Mouse (Mus musculus): ENCODE data around the gene Polr3gl. TPM values are rescaled to one million over a fixed set of nuclear protein-coding genes. Genes with fewer than 3 reads are reported as not detected.

Polr3gl gene
- polyA plus RNA-seq, 1 experiment from 2014 or later = 28.4 TPM

DNA sequence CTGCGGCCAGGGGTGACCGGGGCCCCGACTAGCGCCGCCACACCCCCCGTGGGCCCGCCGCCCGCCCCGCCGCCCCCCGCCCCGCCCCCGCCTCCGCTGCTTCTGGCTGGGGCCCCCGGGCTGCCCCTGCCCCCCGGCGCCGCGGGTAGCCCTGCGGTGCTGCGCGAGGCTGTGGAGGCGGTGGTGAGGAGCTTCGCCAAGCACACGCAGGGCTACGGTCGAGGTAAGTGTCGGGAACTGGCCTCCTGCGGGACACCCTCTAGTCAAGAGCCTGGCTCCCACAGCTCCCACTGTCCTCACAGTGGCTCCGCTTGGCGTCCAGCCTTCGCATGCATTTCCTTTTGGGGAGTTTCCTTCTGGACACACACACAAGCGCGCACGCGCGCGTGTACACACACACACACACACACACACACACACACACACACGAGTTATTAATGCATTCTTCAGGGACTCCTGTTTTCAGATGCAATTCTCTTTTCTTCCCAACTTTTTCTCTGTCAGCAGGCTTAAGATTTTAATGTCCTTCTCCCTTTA lies 7.3 kb upstream of the Polr3gl start:
- H3K9me3 ChIP-seq (ENCODE audit: control insufficient read depth, low read length) = no peaks in the 10 kb centered on the region
- H3K27ac ChIP-seq (ENCODE audit: low read depth, low read length) = peak overlapping the region; percentile 78
- H3K9ac ChIP-seq (ENCODE audit: low read length) = peak overlapping the region; percentile 77
- peak overlapping the region; percentile 69 for H3K4me2 ChIP-seq (ENCODE audit: low read depth, low read length, severe bottlenecking)
- peak overlapping the region; percentile 88 for H3K4me3 ChIP-seq (ENCODE audit: low read depth, low read length)
- DNase-seq (ENCODE audit: low spot score) = peak; percentile 80
- H3K27me3 ChIP-seq (ENCODE audit: control insufficient read depth, insufficient read depth, low read length) = peaks cover 10% of the 10 kb centered on the region
- WGBS = under 1% methylated on average over 26 of the region's 40 CpGs
- no peaks in the 10 kb centered on the region for H3K36me3 ChIP-seq (ENCODE audit: control insufficient read depth, insufficient read depth, low read length)
- ATAC-seq (replicated peaks; ENCODE audit: low FRiP score) = peak; percentile 71
- peaks cover 21% of the 10 kb centered on the region for H3K4me1 ChIP-seq (replicated peaks; ENCODE audit: control insufficient read depth, insufficient read depth, low read length)

DNA sequence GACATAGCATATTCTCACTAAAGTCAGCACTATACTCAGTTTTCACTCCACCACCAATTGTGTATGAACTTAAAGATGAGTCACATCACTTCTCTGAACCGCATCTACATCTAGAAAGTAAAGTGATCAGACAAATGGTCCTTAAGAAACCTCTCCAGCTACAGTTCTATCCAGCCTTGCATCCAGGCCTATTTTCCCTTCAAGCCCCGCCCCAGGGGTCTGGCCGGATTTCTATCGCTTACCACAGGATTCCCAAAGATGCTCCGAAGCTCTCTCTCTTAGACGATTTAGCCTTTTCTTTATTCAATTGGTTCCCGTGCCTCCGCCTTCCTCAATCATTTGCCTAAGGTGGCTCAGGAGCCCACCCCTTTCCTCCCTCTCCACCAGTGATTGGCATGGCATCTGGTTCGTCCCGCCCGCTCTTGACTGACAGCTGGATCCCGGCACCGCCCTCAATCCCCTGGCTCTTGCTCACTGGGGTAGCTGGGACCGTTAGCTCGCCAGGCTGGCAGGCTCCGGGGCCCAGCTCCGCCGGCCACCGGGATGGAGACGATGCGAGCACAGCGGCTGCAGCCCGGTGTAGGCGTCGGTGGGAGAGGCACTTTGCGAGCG lies 6.8 kb upstream of the Polr3gl start, which contains the start of gene Lix1l:
Gene Lix1l, plus strand, starts transcription at position 511 of the 612 bp plus-strand sequence.
- ATAC-seq (replicated peaks; ENCODE audit: low FRiP score) = peak; percentile 93
- peak within 1 kb of the TSS; percentile 88 for H3K4me3 ChIP-seq (ENCODE audit: low read depth, low read length)
- peak within 1 kb of the TSS; percentile 69 for H3K4me2 ChIP-seq (ENCODE audit: low read depth, low read length, severe bottlenecking)
- DNase-seq (ENCODE audit: low spot score) = peak; percentile 97
- H3K4me1 ChIP-seq (replicated peaks; ENCODE audit: control insufficient read depth, insufficient read depth, low read length) = peaks cover 26% of the 10 kb centered on the region
- H3K27ac ChIP-seq (ENCODE audit: low read depth, low read length) = peak within 1 kb of the TSS; percentile 78
- peaks cover 16% of the 10 kb centered on the region for H3K27me3 ChIP-seq (ENCODE audit: control insufficient read depth, insufficient read depth, low read length)
- peak within 1 kb of the TSS; percentile 77 for H3K9ac ChIP-seq (ENCODE audit: low read length)
- no peaks in the 10 kb centered on the region for H3K9me3 ChIP-seq (ENCODE audit: control insufficient read depth, low read length)
- WGBS = 2% methylated on average over 27 of the region's 27 CpGs
- no peaks in the 10 kb centered on the region for H3K36me3 ChIP-seq (ENCODE audit: control insufficient read depth, insufficient read depth, low read length)

DNA sequence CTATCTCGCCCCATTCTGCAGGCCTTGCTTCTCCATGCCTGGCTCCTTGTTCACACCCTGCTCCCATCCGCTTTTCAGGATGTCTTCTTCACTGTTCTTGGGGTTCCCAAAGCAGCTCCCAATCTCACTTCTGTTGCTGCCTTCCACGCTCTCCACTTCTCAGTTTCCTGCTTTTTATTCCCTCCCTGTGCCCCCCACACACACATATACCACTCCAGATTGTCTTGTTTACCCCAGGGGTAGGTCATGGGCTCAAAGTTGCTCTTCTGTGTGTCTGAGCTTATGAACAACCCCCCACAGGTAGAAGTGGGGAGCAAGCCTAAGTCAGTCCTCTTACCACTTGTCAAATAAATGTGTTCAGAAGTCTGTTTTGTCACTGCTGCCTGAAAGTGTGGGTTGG lies 5.4 kb upstream of the Polr3gl start:
- Histone ChIP-seq H3K27ac (ENCODE audit: low read depth, low read length) (no peak overlapping the region), H3K36me3 (ENCODE audit: control insufficient read depth, insufficient read depth, low read length) (no peaks in the 10 kb centered on the region), H3K4me1 (replicated peaks; ENCODE audit: control insufficient read depth, insufficient read depth, low read length) (peaks cover 29% of the 10 kb centered on the region), H3K9ac (ENCODE audit: low read length) (no peak overlapping the region), H3K27me3 (ENCODE audit: control insufficient read depth, insufficient read depth, low read length) (peaks cover 21% of the 10 kb centered on the region), H3K4me3 (ENCODE audit: low read depth, low read length) (no peak overlapping the region), H3K9me3 (ENCODE audit: control insufficient read depth, low read length) (no peaks in the 10 kb centered on the region), H3K4me2 (ENCODE audit: low read depth, low read length, severe bottlenecking) (no peak overlapping the region)
- DNase-seq (ENCODE audit: low spot score) (no peak), ATAC-seq (replicated peaks; ENCODE audit: low FRiP score) (no peak)
- 49% methylated on average over 3 of the region's 3 CpGs for WGBS

DNA sequence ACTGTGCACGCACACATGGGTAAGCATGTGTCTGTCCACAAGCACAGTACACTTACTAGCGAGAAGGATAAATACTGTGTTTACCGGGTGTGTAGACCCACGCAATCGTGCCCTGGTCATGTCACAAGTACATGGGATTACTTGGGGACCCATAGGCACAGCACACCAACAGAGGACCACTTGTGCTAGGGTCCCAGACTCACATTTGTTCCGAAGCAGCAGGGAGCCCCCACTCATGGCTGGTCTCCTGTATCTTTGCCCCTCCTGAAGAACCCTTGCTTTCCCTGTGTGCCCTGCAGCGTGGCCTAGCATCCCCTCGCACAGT lies 5.0 kb upstream of the Polr3gl start:
- peaks cover 21% of the 10 kb centered on the region for H3K27me3 ChIP-seq (ENCODE audit: control insufficient read depth, insufficient read depth, low read length)
- peaks cover 29% of the 10 kb centered on the region for H3K4me1 ChIP-seq (replicated peaks; ENCODE audit: control insufficient read depth, insufficient read depth, low read length)
- H3K9me3 ChIP-seq (ENCODE audit: control insufficient read depth, low read length) = no peaks in the 10 kb centered on the region
- H3K9ac ChIP-seq (ENCODE audit: low read length) = no peak overlapping the region; the same call in 1 of the 2 replicates
- no peak for ATAC-seq (replicated peaks; ENCODE audit: low FRiP score)
- peak overlapping the region; percentile 35; the same call in 1 of the 2 replicates for H3K4me3 ChIP-seq (ENCODE audit: low read depth, low read length)
- 44% methylated on average over 8 of the region's 8 CpGs for WGBS
- no peak overlapping the region for H3K27ac ChIP-seq (ENCODE audit: low read depth, low read length)
- no peaks in the 10 kb centered on the region for H3K36me3 ChIP-seq (ENCODE audit: control insufficient read depth, insufficient read depth, low read length)
- no peak for DNase-seq (ENCODE audit: low spot score)
- H3K4me2 ChIP-seq (ENCODE audit: low read depth, low read length, severe bottlenecking) = peak overlapping the region; percentile 91

DNA sequence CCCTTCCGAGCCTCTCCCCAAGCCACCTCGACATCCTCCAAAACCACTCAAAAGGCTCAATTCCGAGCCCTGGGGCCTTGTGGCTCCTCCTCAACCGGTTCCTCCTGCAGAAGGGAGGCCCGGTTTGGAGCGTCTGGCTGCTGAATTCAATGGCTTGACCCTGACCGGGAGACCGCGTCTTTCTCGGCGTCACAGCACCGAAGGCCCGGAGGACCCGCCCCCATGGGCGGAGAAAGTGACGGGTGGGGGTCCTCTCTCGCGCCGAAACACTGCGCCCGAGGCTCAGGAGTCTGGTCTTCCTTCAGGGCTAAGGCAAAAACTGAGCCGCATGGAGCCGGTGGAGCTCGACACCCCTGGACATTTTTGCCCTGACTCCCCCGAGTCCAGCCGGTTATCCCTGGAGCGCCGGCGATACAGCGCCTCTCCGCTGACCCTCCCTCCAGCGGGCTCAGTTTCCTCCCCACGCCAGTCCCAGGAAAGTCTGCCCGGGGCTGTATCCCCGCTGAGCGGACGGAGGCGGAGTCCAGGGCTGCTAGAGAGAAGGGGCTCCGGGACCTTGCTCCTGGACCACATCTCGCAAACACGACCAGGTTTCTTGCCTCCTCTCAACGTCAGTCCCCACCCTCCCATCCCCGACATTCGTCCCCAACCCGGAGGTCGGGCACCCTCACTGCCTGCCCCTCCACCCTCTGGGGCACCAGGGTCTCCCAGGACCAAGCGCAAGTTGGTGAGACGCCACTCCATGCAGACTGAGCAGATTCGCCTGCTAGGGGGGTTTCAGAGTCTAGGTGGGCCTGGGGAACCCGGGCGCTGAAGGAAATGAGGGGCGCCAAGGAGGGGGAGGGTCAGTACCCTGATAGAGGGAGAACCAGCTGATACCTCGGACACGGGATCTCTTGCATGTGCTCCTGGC lies 4.4 kb upstream of the Polr3gl start:
- ATAC-seq (replicated peaks; ENCODE audit: low FRiP score) (peak; percentile 28), DNase-seq (ENCODE audit: low spot score) (peak; percentile 85)
- Histone ChIP-seq H3K9ac (ENCODE audit: low read length) (peak overlapping the region; percentile 67), H3K4me2 (ENCODE audit: low read depth, low read length, severe bottlenecking) (peak overlapping the region; percentile 91), H3K4me3 (ENCODE audit: low read depth, low read length) (peak overlapping the region; percentile 35), H3K27me3 (ENCODE audit: control insufficient read depth, insufficient read depth, low read length) (peaks cover 21% of the 10 kb centered on the region), H3K36me3 (ENCODE audit: control insufficient read depth, insufficient read depth, low read length) (no peaks in the 10 kb centered on the region), H3K27ac (ENCODE audit: low read depth, low read length) (no peak overlapping the region), H3K9me3 (ENCODE audit: control insufficient read depth, low read length) (no peaks in the 10 kb centered on the region), H3K4me1 (replicated peaks; ENCODE audit: control insufficient read depth, insufficient read depth, low read length) (peaks cover 29% of the 10 kb centered on the region)
- whole genome bisulfite sequencing = 2% methylated on average over 54 of the region's 54 CpGs

DNA sequence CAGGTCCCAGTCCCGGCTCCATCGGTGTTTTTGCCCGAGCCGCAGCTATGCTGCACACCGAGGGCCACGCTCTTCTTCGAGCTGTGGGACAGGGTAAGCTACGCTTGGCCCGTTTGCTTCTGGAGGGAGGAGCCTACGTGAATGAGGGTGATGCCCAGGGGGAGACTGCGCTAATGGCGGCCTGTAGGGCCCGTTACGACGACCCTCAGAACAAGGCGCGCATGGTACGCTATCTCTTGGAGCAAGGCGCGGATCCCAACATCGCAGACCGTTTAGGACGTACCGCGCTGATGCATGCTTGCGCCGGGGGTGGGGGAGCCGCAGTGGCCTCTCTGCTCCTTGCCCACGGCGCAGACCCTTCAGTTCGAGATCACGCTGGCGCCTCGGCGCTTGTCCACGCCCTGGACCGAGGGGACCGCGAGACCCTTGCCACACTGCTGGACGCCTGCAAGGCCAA lies 3.5 kb upstream of the Polr3gl start:
- ATAC-seq (replicated peaks; ENCODE audit: low FRiP score) = no peak
- H3K9me3 ChIP-seq (ENCODE audit: control insufficient read depth, low read length) = no peaks in the 10 kb centered on the region
- H3K9ac ChIP-seq (ENCODE audit: low read length) = peak overlapping the region; percentile 67
- H3K4me1 ChIP-seq (replicated peaks; ENCODE audit: control insufficient read depth, insufficient read depth, low read length) = peaks cover 27% of the 10 kb centered on the region
- DNase-seq (ENCODE audit: low spot score) = peak; percentile 72
- H3K4me3 ChIP-seq (ENCODE audit: low read depth, low read length) = peak overlapping the region; percentile 35
- H3K36me3 ChIP-seq (ENCODE audit: control insufficient read depth, insufficient read depth, low read length) = no peaks in the 10 kb centered on the region
- no peak overlapping the region for H3K27ac ChIP-seq (ENCODE audit: low read depth, low read length)
- peak overlapping the region; percentile 91 for H3K4me2 ChIP-seq (ENCODE audit: low read depth, low read length, severe bottlenecking)
- peaks cover 21% of the 10 kb centered on the region for H3K27me3 ChIP-seq (ENCODE audit: control insufficient read depth, insufficient read depth, low read length)
- WGBS = under 1% methylated on average over 40 of the region's 40 CpGs

DNA sequence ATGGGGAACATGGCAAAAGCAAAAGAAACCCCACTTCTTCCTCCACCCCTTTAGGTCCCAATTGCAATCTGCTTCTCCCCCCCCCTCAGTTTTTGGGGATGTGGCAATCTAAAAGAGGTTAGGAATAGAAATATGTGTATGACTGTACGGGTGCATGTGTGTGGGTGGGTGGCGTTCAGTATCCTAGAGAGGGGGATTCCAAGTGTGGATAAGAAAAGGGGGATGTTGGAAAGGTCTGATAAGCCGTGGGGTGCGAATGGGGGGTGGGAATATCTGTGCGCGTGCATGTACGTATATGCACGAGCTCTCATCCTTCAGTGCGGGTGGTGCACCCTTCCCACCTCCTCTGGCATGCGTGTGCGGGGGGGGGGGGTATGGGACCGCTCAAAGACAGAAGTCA lies 2.9 kb upstream of the Polr3gl start:
- H3K27me3 ChIP-seq (ENCODE audit: control insufficient read depth, insufficient read depth, low read length) = peaks cover 21% of the 10 kb centered on the region
- H3K4me1 ChIP-seq (replicated peaks; ENCODE audit: control insufficient read depth, insufficient read depth, low read length) = peaks cover 25% of the 10 kb centered on the region
- no peak overlapping the region for H3K27ac ChIP-seq (ENCODE audit: low read depth, low read length)
- H3K4me2 ChIP-seq (ENCODE audit: low read depth, low read length, severe bottlenecking) = peak overlapping the region; percentile 91
- H3K9me3 ChIP-seq (ENCODE audit: control insufficient read depth, low read length) = no peaks in the 10 kb centered on the region
- DNase-seq (ENCODE audit: low spot score) (peak; percentile 57), ATAC-seq (replicated peaks; ENCODE audit: low FRiP score) (no peak)
- WGBS = 3% methylated on average over 10 of the region's 12 CpGs
- H3K9ac ChIP-seq (ENCODE audit: low read length) = peak overlapping the region; percentile 67
- H3K36me3 ChIP-seq (ENCODE audit: control insufficient read depth, insufficient read depth, low read length) = no peaks in the 10 kb centered on the region
- H3K4me3 ChIP-seq (ENCODE audit: low read depth, low read length) = peak overlapping the region; percentile 35

DNA sequence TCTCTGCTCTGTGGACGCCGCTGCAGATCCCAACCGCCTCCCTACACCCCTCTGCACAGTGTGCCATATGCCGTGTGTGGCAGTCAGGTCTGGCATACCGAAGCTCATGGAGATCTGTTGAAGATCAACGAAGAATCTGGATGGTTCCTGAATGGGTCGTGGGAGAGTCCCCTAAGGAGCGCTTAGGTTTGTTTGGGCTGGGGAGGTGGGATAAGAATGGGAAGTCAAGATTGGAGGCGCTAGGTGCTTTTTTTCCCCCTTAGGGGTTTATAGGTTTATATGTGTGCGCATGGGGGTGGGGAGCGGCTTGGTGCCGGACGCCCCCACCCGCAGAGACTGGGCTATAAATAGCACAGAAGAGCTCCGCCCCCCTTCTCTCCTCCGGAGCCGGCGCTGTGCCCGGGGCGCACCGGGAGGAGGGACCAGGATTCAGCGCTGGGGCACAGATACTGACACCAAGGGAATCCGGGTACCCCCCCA lies 2.3 kb upstream of the Polr3gl start, which contains the start of gene Ankrd34a:
Gene Ankrd34a, plus strand, starts transcription at position 409 of the 480 bp plus-strand sequence.
- H3K36me3 ChIP-seq (ENCODE audit: control insufficient read depth, insufficient read depth, low read length) = no peaks in the 10 kb centered on the region
- no peak within 1 kb of the TSS for H3K27ac ChIP-seq (ENCODE audit: low read depth, low read length)
- peak within 1 kb of the TSS; percentile 91 for H3K4me2 ChIP-seq (ENCODE audit: low read depth, low read length, severe bottlenecking)
- WGBS = 0% methylated on average over 23 of the region's 23 CpGs
- ATAC-seq (replicated peaks; ENCODE audit: low FRiP score) (no peak), DNase-seq (ENCODE audit: low spot score) (peak; percentile 61)
- H3K9ac ChIP-seq (ENCODE audit: low read length) = peak within 1 kb of the TSS; percentile 67
- no peaks in the 10 kb centered on the region for H3K9me3 ChIP-seq (ENCODE audit: control insufficient read depth, low read length)
- H3K4me1 ChIP-seq (replicated peaks; ENCODE audit: control insufficient read depth, insufficient read depth, low read length) = peaks cover 25% of the 10 kb centered on the region
- peak within 1 kb of the TSS; percentile 35 for H3K4me3 ChIP-seq (ENCODE audit: low read depth, low read length)
- H3K27me3 ChIP-seq (ENCODE audit: control insufficient read depth, insufficient read depth, low read length) = peaks cover 21% of the 10 kb centered on the region

Data from forebrain, embryonic 11.5 days (tissue).